Mouse (Mus musculus) gastrocnemius, postnatal 25 days (tissue): ENCODE data around the gene AC140267.1. TPM values are rescaled to one million over a fixed set of nuclear protein-coding genes. Genes with fewer than 3 reads are reported as not detected.

Source experiments
- DNase-seq: peaks from one replicate; pipeline ENCODE4 v3.0.0; 2022
- total RNA-seq, 2 experiments: library from RNA; stranded (reverse); gene quantifications; 1 replicate in 1 of 2; 2 replicates in 1 of 2; pipeline ENCODE4 v1.2.3; 2021

Gene AC140267.1
- total RNA-seq, 2 experiments from 2014 or later: 4.0 to 7.5 TPM

DNA sequence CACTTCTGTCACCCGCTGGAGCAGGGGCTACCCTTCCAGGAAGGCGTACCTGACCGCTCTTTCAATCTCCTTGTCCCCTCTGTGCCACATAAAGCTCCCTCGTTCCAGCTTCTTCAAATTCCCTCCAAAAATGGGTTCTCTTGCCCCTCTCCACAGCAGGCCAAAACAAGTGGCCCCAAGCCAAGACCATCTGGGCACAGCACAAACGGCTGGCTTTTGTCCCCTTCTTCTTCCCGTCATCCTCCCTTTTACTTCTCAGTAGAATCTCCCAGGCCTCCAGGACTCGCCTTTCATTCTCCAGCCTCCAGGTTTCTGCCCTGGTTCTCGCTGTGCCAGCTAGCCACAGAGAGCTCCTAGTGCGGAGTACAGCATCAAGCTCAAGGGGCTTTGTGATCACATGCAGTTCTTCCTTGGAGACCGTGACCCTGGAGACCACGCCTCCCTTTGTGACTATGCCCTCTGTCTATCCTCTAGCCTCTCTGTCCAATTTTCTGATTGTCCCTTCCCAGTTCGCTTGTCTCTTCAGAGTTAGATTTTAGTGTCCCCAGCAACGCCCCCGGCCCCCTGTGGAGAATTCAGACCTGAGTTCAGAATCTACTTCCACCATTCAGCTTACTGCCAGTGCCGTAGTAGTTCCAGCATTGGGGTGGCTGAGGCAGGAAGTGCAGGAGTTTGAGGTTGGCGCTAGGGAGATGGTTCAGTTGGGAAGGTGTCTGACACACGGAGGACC is 7.4 kb upstream of the AC140267.1 start:
- DNase-seq: no peak

DNA sequence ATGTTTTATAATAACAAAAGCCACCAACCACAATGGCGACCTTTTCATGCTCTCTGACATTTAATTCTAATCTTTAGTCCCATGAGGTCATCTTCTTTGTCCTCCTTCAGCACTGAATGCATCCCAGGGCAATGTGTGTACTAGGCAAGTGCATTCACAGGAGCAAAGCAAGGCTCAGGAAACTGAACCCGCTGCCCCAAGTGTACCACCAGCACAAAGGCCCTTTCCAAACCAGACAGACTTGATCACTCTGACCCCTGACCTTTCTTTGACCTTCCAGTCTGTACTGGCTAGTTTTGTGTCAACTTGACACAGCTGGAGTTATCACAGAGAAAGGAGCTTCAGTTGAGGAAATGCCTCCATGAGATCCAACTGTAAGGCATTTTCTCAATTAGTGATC is 3.3 kb upstream of the AC140267.1 start:
- no peak for DNase-seq

DNA sequence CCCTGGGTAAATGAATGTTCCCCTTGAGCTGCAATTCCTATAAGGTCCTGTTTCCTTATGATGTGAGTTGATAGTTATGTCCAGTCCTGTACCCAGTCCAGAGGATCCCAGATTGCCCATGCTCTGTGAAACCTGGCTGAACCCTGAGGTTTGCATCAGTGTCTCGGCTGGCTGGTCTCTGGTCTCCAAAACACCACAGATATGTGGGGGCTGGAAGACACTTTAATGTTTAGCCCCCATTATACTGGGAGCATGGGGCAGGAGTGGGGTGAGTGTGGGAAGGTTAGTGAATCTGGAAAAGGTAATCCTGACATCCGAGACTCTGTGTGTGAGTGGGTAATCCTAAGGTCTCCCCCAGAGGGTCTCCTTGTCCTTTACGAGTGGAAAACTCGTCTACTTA is 2.6 kb upstream of the AC140267.1 start:
- no peak for DNase-seq

DNA sequence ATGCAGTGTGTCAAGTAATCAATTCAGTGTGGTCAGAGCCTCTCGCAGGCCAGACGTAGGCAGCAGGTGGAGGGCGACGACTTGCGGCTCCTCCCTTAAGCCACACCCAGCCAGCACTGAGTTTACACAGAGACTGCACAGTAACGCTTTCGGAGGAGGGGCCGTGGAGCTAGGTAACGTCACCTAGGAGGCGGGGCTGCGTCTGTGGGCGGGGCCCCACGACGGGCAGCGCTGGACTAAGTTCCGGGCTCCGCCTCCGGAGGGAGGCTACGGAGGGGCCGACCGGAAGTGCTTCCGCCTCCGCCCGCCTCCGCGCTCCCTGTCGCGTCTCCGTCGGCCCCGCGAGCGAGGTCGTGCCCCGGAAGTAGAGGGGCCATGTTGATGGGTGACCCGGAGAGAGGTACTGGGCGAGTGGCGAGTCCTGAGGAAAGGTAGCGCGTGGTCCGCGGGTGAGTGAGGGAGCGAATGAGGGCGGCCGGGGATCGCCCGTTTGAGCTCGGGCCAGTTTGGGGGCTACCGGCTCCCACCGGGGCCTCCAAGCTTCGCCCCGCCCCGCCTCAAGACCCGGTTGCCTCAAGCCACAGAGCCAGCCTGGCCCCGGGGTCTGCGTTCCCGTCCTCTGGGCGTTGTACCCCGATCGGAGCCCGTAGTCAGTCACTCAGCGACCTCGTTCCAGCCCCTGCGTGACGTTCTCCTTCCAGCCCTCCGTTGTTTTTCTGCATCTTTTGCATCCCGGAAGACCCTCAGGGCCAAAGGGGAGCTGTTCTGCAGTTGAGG is 1.7 kb upstream of the AC140267.1 start, which contains the start of gene Mief1:
Gene Mief1 (plus strand): TSS at position 286 of the 777 bp plus-strand sequence.
- peak; percentile 98 for DNase-seq

DNA sequence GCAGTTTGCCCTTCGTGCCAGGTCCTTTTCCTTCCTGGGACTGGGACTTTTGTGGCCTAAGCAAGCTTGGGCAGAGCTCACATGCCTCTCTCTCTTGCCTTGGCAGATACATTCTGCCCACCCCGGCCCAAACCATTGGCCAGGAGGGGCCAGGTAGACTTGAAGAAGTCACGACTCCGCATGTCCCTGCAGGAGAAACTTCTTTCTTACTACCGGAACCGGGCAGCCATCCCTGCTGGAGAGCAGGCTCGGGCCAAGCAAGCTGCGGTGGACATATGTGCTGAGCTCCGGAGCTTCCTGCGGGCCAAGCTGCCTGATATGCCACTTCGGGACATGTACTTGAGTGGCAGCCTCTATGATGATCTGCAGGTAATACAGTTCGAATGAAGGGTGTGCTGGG is 12.5 kb downstream of the AC140267.1 start:
- no peak for DNase-seq

DNA sequence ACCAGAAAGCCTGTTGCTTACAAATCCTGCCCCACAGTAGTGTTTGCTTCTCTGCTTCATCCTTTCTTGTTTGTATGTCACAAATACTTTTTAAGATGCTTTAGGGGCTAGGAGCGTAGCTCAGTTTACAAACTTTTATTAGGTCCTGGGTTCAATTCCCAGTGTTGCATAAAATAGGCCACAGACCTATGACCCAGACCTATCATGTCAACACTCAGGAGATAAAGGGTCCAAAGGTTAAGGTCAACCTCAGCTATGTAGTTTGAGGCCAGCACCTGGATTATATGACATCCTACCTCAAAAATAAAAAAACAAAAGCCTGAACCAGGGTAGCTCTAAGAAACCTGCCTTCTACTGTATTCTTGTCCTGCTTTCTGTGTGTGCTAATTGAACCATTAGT is 13.0 kb downstream of the AC140267.1 start:
- DNase-seq: no peak

DNA sequence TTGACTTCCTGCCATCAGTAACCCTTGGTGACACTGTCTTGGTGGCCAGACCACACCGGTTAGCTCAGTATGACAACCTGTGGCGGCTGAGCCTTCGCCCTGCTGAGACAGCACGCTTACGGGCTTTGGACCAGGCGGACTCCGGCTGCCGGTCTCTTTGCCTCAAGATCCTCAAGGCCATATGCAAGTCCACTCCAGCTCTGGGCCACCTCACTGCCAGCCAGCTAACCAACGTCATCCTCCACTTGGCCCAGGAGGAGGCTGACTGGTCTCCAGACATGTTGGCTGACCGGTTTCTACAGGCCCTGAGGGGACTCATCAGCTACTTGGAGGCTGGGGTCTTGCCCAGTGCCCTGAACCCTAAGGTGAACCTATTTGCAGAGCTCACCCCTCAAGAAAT is 14.0 kb downstream of the AC140267.1 start:
- DNase-seq: no peak

DNA sequence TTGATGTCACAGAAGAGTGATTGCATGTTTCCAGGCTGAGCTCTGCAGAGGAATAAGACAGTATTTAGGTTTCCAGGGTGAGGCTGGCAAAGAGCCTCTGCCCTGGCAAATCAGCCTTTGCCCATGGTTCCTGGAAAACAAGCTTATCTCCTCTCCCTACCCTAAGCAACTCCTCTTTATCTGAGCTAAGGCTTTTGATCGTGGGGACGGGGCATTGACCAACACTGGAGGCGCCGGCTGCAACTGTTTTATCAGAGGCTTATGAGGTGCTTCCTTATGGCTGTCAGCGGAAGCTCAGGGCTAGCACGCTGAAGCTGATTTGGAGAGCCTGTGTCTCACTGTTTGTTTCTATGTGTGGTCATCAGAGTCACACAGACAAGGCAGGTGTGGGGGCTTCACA is 15.0 kb downstream of the AC140267.1 start:
- no peak for DNase-seq

DNA sequence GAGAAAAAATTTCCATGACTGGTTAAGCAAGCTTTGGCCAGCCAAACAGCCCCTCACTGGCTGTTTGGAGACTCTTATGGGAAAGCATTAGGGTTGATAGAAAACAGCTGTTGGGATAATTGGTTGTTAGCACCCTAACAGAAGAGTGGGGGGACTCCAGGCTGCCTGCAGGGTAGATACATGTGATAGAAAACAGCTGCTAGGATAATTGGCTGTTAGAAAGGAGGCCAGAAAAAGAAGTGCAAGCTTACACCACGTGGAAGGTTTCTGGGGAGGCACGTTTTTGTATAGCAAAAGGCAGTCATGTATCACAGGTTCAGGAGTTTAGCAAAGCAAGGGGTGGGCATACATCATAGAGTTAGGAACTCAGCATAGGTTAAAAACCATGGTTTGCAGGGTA is 17.9 kb downstream of the AC140267.1 start:
- DNase-seq: no peak

DNA sequence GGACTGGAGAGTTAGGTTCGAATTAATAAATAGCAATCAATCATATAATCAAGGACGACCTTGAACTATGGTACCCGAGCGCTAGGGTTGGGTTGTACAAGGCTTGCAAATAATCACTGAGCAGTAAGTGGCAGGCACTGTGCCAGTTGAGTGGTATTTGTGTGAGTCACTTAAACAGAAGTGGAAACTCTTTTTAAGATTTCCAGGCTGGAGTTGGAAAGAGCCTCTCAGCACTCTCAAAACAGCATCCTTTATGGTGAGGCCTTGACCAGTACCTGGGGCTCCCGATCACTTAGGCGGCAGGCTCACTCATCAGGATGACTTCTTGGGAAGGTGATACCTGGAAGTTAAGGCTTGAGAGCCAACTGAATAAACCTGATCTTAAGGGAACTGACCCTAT is 18.6 kb downstream of the AC140267.1 start:
- no peak for DNase-seq

DNA sequence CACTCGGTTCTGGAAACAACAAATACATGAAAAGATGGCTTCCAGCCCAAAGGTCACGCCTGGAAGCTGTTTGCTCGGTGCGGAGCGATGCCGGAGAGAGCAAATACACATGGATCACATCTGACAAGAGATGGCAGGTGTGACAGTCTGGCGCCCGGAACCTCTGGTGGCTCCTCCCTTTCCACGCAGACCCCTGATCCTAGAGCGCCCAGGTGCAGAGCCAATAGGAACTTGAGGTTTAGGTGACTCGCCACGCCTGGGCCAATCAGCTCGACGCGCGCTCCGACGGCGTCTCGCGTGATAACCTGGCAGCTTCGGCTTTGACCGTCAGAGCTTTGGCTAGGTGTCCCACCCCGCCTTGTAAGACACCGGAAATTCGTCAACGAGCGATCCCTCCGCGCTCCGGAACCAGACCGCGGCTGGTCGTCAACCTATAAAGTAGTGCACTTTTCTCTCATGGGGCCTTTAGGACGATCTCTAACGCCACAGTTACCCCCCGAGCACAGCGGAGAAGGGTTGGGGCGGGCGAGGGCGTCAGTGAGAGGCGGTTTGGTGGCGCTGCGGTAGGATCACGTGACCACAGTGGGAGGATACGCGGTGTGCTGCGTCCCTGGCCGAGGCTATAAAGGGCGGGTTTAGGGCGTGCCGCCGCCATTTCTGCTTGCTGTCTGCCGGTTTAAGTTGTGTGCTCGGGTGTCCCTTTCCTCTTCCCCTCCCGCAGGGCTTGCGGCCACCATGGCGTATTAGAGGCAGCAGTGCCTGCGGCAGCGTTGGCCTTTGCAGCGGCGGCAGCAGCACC is 19.4 kb downstream of the AC140267.1 start, which contains the start of gene Atf4:
Gene Atf4 (plus strand): TSS at position 338 of the 799 bp plus-strand sequence.
- peak; percentile 99 for DNase-seq

DNA sequence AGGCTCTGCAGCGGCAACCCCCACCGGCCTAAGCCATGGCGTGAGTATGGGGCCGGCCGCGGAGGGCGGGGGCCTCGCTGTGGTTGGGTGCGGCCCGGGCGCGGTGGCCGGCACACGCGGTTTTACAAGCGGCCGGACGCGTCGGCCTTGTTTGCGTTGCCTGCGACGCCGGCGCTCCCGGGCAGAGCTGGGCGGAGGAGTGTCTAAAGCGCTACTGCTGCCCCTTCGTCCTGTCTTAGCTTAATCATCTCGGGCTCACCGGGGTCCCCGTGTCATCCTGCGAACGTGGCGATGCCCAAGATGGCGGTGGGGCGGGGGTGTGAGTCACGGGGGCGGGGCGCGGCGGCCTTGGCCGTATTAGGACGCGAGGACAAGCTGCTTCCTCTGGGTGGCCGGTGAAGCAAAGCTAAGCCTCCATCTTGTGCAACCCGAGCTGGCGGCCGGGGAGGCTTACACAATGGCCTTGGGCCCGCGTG is 20.0 kb downstream of the AC140267.1 start:
- DNase-seq: peak; percentile 87

DNA sequence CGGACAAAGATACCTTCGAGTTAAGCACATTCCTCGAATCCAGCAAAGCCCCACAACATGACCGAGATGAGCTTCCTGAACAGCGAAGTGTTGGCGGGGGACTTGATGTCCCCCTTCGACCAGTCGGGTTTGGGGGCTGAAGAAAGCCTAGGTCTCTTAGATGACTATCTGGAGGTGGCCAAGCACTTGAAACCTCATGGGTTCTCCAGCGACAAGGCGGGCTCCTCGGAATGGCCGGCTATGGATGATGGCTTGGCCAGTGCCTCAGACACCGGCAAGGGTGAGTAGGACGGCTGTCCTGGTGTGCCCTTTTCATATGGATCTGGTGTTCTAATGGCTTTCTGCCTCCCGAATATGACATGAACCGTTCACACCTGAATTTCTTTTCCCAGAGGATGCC is 20.6 kb downstream of the AC140267.1 start:
- no peak for DNase-seq

DNA sequence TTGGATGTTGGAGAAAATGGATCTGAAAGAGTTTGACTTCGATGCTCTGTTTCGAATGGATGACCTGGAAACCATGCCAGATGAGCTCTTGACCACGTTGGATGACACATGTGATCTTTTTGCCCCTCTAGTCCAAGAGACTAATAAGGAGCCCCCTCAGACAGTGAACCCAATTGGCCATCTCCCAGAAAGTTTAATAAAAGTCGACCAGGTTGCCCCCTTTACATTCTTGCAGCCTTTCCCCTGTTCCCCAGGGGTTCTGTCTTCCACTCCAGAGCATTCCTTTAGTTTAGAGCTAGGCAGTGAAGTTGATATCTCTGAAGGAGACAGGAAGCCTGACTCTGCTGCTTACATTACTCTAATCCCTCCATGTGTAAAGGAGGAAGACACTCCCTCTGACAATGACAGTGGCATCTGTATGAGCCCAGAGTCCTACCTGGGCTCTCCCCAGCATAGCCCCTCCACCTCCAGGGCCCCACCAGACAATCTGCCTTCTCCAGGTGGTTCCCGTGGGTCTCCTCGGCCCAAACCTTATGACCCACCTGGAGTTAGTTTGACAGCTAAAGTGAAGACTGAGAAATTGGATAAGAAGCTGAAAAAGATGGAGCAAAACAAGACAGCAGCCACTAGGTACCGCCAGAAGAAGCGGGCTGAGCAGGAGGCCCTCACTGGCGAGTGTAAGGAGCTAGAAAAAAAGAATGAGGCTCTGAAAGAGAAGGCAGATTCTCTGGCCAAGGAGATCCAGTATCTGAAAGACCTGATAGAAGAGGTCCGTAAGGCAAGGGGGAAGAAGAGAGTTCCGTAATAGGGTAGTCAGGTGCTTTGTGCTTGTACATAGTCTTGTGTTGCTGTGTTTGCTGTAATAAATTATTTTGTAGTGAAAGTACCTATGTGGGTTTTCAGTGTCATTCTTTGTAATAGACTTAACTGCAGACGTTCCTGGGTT is 21.3 kb downstream of the AC140267.1 start:
- no peak for DNase-seq

DNA sequence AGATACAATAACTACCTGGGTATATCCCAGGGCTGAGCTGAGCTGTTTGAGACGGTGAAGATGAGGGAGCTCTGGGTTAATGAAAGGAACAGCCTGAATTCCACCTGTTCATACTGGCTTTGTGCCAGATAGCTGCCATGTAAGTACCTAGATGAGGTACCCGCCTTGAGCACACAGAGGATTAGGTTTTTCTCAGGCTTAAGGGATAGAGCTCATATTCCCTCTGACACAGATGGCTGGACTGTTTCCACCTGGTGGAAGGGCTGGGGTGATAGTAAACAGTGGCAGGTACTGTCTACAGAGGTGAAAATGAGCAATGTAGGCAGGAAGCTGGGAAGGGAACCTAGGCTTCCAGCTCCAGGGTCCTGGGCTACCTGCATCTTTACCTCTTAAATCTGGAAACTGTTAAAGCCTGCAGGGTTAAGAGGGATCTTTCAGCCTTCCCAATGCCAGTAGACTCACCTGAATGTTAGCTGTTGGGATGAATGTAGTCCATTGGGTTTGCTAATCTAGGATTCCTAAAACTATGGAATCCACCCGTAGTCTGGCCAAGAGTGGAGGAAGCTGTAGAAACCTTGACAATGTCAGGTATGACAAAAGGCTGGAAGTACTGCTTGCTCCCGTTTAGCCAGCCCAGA is 22.1 kb downstream of the AC140267.1 start:
- DNase-seq: no peak

DNA sequence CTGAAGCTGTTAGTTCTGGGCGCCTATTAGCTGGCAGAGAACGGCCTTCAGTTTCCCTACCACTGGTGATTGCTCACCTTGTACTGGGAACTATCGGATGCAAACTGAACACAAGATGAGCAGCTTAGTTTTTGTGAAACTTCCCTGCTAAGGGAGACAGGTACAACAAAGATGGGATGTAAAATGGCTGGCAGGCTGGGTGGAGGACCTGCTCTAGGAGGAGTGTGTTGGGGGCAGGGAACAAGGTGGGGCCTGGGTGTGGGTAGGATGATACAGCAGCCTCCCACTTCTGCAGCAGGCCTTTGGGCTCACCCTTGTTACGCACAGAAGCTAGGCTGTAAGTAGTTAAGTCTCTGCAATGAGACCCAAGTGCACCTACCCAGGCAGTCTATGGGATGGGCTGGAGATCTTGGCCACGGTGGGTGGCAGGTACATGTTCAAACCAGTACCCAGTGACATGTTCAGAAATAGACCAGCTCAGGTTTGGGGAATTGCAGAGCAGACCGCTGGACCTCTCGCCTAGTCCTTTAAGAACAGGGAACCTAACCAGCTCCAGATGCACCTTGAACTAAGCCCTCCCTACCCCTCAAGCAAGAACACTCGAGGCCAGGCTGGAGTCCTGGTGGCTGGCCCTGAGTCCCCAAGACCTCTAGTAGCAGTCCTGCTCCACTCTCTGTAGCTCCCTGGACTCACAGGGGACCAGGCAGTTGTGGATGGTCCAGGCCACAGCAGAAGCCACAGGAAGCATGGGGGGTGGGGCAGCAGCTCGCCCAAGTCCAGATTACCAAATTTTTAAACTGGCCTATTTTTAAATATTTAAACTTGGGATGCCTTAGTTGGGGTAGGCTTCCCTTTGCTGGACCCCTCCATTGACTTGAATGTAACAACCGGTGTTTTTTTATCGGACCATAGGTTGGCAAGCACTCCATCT is 22.9 kb downstream of the AC140267.1 start:
- DNase-seq: no peak

DNA sequence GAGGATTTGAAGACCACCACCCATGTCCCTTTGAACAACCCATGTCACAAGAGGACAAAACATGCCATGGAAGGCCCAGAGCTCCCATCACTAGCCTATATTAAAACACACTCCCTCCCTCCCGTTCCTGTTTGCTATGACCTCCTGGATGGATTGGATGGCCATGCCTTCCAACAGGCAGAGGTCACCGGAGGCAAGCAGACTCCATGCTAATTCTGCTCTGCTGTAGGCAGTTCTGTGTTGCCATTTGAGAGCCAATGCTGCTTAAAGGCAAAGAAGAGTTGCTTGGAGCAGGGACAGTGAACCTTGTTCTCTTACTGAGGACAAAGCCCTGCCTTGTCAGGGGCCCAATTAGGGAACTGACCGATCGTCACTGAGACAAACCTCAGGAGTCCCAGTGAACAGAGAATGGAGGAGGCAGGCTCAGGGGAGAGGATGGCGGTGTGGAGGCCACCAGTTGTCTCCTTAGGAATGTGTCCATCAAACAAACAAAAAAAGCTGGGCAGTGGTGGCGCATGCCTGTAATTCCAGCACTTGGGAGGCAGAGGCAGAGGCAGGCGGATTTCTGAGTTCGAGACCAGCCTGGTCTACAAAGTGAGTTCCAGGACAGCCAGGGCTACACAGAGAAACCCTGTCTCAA is 23.9 kb downstream of the AC140267.1 start:
- no peak for DNase-seq

DNA sequence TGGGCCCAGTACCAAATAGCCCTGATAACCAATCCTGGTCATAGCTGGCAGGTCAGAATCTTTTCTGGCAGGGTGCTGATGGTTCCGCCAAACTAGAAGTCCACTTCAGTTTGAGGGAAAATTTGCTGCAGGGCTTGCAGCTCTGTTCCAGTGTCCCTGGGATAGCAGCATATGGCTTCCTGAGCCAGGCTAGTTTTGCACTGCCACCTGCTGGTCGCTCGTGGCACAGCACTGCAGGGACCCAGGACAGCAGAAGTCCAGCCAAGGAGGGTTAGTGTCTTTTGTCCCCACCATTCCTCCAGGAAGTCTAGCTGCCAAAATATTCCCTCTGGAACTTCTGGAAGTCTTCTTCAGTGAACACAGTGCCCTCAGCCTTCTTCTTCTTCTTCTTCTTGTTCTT is 25.0 kb downstream of the AC140267.1 start:
- DNase-seq: peak; percentile 63

DNA sequence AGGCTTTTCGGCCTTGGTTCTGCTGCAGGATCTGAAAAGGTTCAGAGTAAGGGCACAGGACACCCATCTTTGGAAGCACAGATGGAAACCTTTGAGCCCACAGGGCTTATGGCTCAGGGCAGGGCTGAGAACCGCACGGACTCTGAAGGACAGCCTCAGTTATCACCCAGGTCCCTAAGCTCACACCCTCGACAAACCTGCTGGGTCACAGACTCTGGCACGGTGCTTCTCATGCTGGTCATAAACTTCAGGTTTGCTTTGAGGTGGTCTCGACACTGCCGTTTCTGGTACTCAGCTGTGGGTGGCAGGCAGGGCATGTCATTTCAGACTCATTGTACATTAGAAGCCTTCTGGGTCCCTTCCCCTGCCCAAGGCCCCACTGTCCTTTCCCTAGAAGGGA is 25.5 kb downstream of the AC140267.1 start:
- no peak for DNase-seq
